Mouse (Mus musculus) kidney, postnatal 4 days (tissue): Measurements from ENCODE around the gene Ppp4c.

Experiments used
- DNase-seq, 2 experiments: peaks; one replicate each; pipeline ENCODE4 v3.0.0; 2021; ENCODE audit warnings: mixed read lengths in 2 of 2

The Ppp4c gene

GRCm38 (mm10) chr7:126791851-126792720 is at the start of gene Ppp4c:
Gene Ppp4c, minus strand, starts transcription at chr7:126792496.
- DNase-seq, result peak; percentile 98 to 99

- no peak for DNase-seq
Measured at GRCm38 (mm10) chr7:126833294-126833693, 41.0 kb upstream of the Ppp4c start.

- DNase-seq, result peak; percentile 87 to 91
Measured at GRCm38 (mm10) chr7:126832036-126832598, 39.8 kb upstream of the Ppp4c start.

GRCm38 (mm10) chr7:126831539-126831938 is 39.2 kb upstream of the Ppp4c start, which contains the start of gene 4930451I11Rik:
Gene 4930451I11Rik, minus strand, starts transcription at chr7:126831639.
- DNase-seq, result no peak

GRCm38 (mm10) chr7:126825952-126826351 is 33.7 kb upstream of the Ppp4c start:
- no peak for DNase-seq

- DNase-seq, result peak; percentile 67 to 70
Measured at GRCm38 (mm10) chr7:126825403-126825802, 33.1 kb upstream of the Ppp4c start.

GRCm38 (mm10) chr7:126823940-126824339 is 31.6 kb upstream of the Ppp4c start:
- no peak for DNase-seq

- DNase-seq, result peak in 1 of 2 experiments; percentile 33
Measured at GRCm38 (mm10) chr7:126823202-126823711, 31.0 kb upstream of the Ppp4c start.

GRCm38 (mm10) chr7:126822741-126823140 is 30.4 kb upstream of the Ppp4c start:
- no peak for DNase-seq

GRCm38 (mm10) chr7:126821835-126822511 is 29.7 kb upstream of the Ppp4c start:
- DNase-seq, result peak; percentile 88

- DNase-seq, result no peak
Measured at GRCm38 (mm10) chr7:126818818-126819217, 26.5 kb upstream of the Ppp4c start.

- DNase-seq, result no peak
Measured at GRCm38 (mm10) chr7:126817595-126817994, 25.3 kb upstream of the Ppp4c start.

- no peak for DNase-seq
Measured at GRCm38 (mm10) chr7:126816494-126816893, 24.2 kb upstream of the Ppp4c start.

GRCm38 (mm10) chr7:126815726-126816222 is 23.5 kb upstream of the Ppp4c start:
- DNase-seq, result no peak

- no peak for DNase-seq
Measured at GRCm38 (mm10) chr7:126809723-126810369, 17.6 kb upstream of the Ppp4c start.

- DNase-seq, result peak; percentile 91 to 93
Measured at GRCm38 (mm10) chr7:126808703-126809455, 16.6 kb upstream of the Ppp4c start.

GRCm38 (mm10) chr7:126807405-126807804 is 15.1 kb upstream of the Ppp4c start:
- no peak for DNase-seq

- no peak for DNase-seq
Measured at GRCm38 (mm10) chr7:126806956-126807355, 14.7 kb upstream of the Ppp4c start.

- DNase-seq, result no peak
Measured at GRCm38 (mm10) chr7:126803751-126804150, 11.5 kb upstream of the Ppp4c start.

GRCm38 (mm10) chr7:126803181-126803580 is 10.9 kb upstream of the Ppp4c start:
- DNase-seq, result no peak

GRCm38 (mm10) chr7:126802134-126802889 is 10.0 kb upstream of the Ppp4c start:
- no peak for DNase-seq
